Mouse (Mus musculus) heart, adult 2 months (tissue): ENCODE data around the gene Cyp20a1.

Source experiments
- CTCF ChIP-seq: fragments of 200-600 bp; IDR thresholded peaks from 2 replicates; pipeline ENCODE4 v1.8.1; 2022; ENCODE audit warnings: antibody characterized with exemption, mild to moderate bottlenecking, moderate library complexity
- EP300 ChIP-seq: fragments of 200-500 bp; IDR thresholded peaks from 2 replicates; pipeline ENCODE4 v1.6.1; 2011; ENCODE audit warnings: low read depth, low read length, control low read depth; ENCODE audit not compliant: insufficient read depth
- POLR2A ChIP-seq: fragments of 200-500 bp; IDR thresholded peaks from 2 replicates; pipeline ENCODE4 v1.6.1; 2011; ENCODE audit warnings: mild to moderate bottlenecking, low read depth, low read length, control low read depth; ENCODE audit not compliant: insufficient read depth

DNA sequence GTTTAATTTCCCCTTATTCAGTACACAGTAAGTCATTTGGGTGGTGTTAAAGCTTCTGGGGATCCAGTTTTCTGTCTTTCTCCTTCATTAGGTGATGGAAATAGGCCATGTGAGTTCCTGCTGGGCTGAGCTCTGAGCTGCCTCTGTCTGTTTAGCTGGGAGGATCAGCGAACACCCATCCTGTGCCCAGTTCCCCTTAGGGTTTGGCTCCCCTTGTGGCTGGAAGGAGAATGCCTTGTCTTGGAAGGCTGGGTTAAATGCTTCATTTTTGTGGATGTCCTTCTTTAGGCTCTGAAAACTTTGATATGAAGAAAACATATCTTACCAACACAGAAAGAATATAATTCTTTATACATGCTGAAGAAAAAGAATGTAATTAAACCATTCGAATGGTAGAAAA, 85.8 kb downstream of the Cyp20a1 start:
- no peak for TF ChIP-seq POLR2A
- no peak for TF ChIP-seq EP300
- peak; percentile 90 for TF ChIP-seq CTCF
